Mouse (Mus musculus) olfactory bulb, adult 2 months (tissue): ENCODE measurements at regions not wholly inside any gene's neighbourhood (a gene's known extent, or its start where the extent isn't known, plus 50 kb on each side); places are given as distances from the start of the nearest gene placed in this dataset.

Experiments used
- CTCF ChIP-seq: fragments of 200-500 bp; IDR thresholded peaks from 2 replicates; pipeline ENCODE4 v1.5.1; 2012; ENCODE audit warnings: low read depth, mild to moderate bottlenecking, low read length, moderate library complexity; ENCODE audit not compliant: insufficient read depth
- POLR2A ChIP-seq: fragments of 200-500 bp; IDR thresholded peaks from 2 replicates; pipeline ENCODE4 v1.6.1; 2012; ENCODE audit warnings: mild to moderate bottlenecking, low read depth, low read length, moderate library complexity; ENCODE audit not compliant: insufficient read depth

DNA sequence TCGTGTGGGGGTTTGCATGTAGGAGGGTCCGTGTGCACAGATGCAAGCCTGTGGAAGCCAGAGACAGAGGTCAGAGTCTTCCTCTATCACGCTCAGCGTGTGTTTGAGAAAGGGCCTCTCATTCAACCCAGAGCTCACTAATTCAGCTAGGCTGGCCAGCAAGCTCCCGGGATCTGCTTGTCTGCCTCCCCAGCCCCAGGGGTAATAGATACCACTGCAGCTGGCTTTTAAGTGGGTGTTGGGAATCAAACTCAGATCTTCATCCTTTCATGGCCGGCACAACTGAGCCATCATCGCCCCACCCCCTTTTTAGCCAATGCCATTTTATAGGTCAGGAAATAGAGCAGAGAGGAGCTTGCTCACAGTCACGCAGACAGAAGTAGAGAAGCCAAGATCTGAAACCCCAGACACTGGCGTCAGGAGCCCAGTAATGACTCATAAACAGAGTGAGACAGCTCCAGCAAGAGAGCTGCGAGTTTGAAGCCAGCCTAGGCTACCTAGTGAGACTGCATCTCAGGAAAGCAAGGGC, 80.3 kb downstream of the 1700001O22Rik start:
- TF ChIP-seq POLR2A = no peak
- TF ChIP-seq CTCF = no peak
